Mouse (Mus musculus) olfactory bulb, adult 2 months (tissue): ENCODE measurements around the gene Ift27.

Experiments used
- CTCF ChIP-seq: fragments of 200-500 bp; IDR thresholded peaks from 2 replicates; pipeline ENCODE4 v1.5.1; 2012; ENCODE audit warnings: low read depth, mild to moderate bottlenecking, low read length, moderate library complexity; ENCODE audit not compliant: insufficient read depth
- POLR2A ChIP-seq: fragments of 200-500 bp; IDR thresholded peaks from 2 replicates; pipeline ENCODE4 v1.6.1; 2012; ENCODE audit warnings: mild to moderate bottlenecking, low read depth, low read length, moderate library complexity; ENCODE audit not compliant: insufficient read depth

GRCm38 (mm10) chr15:78177257-78177656 is 3.4 kb upstream of the Ift27 start:
- TF ChIP-seq CTCF (no peak), POLR2A (no peak)
